Mouse (Mus musculus) lung, postnatal 14 days (tissue): Measurements from ENCODE around the gene Uchl4.
"Not testable (repeated sequence)": the region's sequence is repeated elsewhere in the genome, so short reads cannot be mapped to it uniquely, and the experiment has no call there.

Experiments used
- DNase-seq: peaks from one replicate; pipeline ENCODE4 v3.0.0; 2021

The Uchl4 gene

GRCm38 (mm10) chr9:64232257-64232957 is 2.6 kb upstream of the Uchl4 start:
- peak; percentile 43 for DNase-seq

GRCm38 (mm10) chr9:64233656-64234055 is 1.3 kb upstream of the Uchl4 start:
- no peak for DNase-seq

- no peak for DNase-seq
Observed at GRCm38 (mm10) chr9:64236056-64236455, 1.1 kb downstream of the Uchl4 start.

- DNase-seq = no peak
Observed at GRCm38 (mm10) chr9:64240116-64240515, 5.1 kb downstream of the Uchl4 start.

- peak; percentile 30 for DNase-seq
Observed at GRCm38 (mm10) chr9:64240681-64241080, 5.7 kb downstream of the Uchl4 start.

- no peak for DNase-seq
Observed at GRCm38 (mm10) chr9:64242381-64242831, 7.4 kb downstream of the Uchl4 start.

- no peak for DNase-seq
Observed at GRCm38 (mm10) chr9:64249371-64249770, 14.4 kb downstream of the Uchl4 start.

- DNase-seq = no peak
Observed at GRCm38 (mm10) chr9:64250111-64250730, 15.2 kb downstream of the Uchl4 start.

- DNase-seq = peak; percentile 32
Observed at GRCm38 (mm10) chr9:64252591-64253020, 17.6 kb downstream of the Uchl4 start.

GRCm38 (mm10) chr9:64253021-64253904 is 18.3 kb downstream of the Uchl4 start, which contains the start of gene Map2k1:
TSS of gene Map2k1 (minus strand) at chr9:64253631.
- peak; percentile 100 for DNase-seq

- no peak for DNase-seq
Observed at GRCm38 (mm10) chr9:64255422-64255821, 20.4 kb downstream of the Uchl4 start.

GRCm38 (mm10) chr9:64256204-64256603 is 21.2 kb downstream of the Uchl4 start:
- no peak for DNase-seq

GRCm38 (mm10) chr9:64259906-64260305 is 24.9 kb downstream of the Uchl4 start:
- DNase-seq = peak; percentile 19

GRCm38 (mm10) chr9:64261023-64261422 is 26.0 kb downstream of the Uchl4 start:
- no peak for DNase-seq

GRCm38 (mm10) chr9:64264813-64265212 is 29.8 kb downstream of the Uchl4 start:
- no peak for DNase-seq

- DNase-seq = no peak
Observed at GRCm38 (mm10) chr9:64267231-64267630, 32.2 kb downstream of the Uchl4 start.

GRCm38 (mm10) chr9:64268196-64268595 is 33.2 kb downstream of the Uchl4 start:
- no peak for DNase-seq

- not testable (repeated sequence) for DNase-seq
Observed at GRCm38 (mm10) chr9:64268836-64269235, 33.8 kb downstream of the Uchl4 start.

GRCm38 (mm10) chr9:64271249-64271648 is 36.2 kb downstream of the Uchl4 start:
- no peak for DNase-seq

GRCm38 (mm10) chr9:64272611-64273010 is 37.6 kb downstream of the Uchl4 start:
- DNase-seq = peak; percentile 61

- no peak for DNase-seq
Observed at GRCm38 (mm10) chr9:64273757-64274156, 38.8 kb downstream of the Uchl4 start.

- no peak for DNase-seq
Observed at GRCm38 (mm10) chr9:64274291-64274690, 39.3 kb downstream of the Uchl4 start.

GRCm38 (mm10) chr9:64274919-64275318 is 39.9 kb downstream of the Uchl4 start:
- peak; percentile 7 for DNase-seq
